Mouse (Mus musculus) megakaryocyte progenitor cell, adult 5-6 weeks (primary cell): ENCODE data around the gene Thbs3. TPM values are rescaled to one million over a fixed set of nuclear protein-coding genes. Genes with fewer than 3 reads are reported as not detected.

Experiments used
- ATAC-seq: replicated peaks from 2 replicates; pipeline ENCODE4 v1.8.0; 2016; ENCODE audit warnings: mild to moderate bottlenecking, moderate TSS enrichment, inconsistent platforms; ENCODE audit not compliant: poor library complexity
- total RNA-seq, 2 experiments: library from RNA; stranded (forward) in 1 of 2; stranded (reverse) in 1 of 2; fragments of 157-497, 149-512 nt in 1 of 2; fragments of 200-1000 nt in 1 of 2; gene quantifications; 2 replicates each; pipeline versions ENCODE4 v1.2.3 to v1.2.4; 2015 to 2017

Gene Thbs3
- total RNA-seq, 2 experiments from 2014 or later = 0.42 TPM; not detected in 1

- ATAC-seq = peak; percentile 78
Observed at GRCm38 (mm10) chr3:89246261-89247100, 31.5 kb downstream of the Thbs3 start, which contains the start of gene Trim46. TSS of gene Trim46 (minus strand) at chr3:89246309.

GRCm38 (mm10) chr3:89247466-89247865 is 32.5 kb downstream of the Thbs3 start:
- no peak for ATAC-seq

- peak; percentile 29; the same call in 1 of the 2 replicates for ATAC-seq
Observed at GRCm38 (mm10) chr3:89250435-89251040, 35.6 kb downstream of the Thbs3 start.

GRCm38 (mm10) chr3:89251365-89251895 is 36.5 kb downstream of the Thbs3 start:
- ATAC-seq = peak; percentile 70

GRCm38 (mm10) chr3:89254994-89255393 is 40.0 kb downstream of the Thbs3 start:
- peak; percentile 49 for ATAC-seq

GRCm38 (mm10) chr3:89256177-89256576 is 41.2 kb downstream of the Thbs3 start:
- ATAC-seq = no peak

- ATAC-seq = no peak
Observed at GRCm38 (mm10) chr3:89259076-89259475, 44.1 kb downstream of the Thbs3 start, which contains the start of gene Dpm3. TSS of gene Dpm3 (plus strand) at chr3:89259358.

- ATAC-seq = no peak
Observed at GRCm38 (mm10) chr3:89260211-89260610, 45.2 kb downstream of the Thbs3 start.

GRCm38 (mm10) chr3:89262417-89262816 is 47.4 kb downstream of the Thbs3 start:
- no peak for ATAC-seq

- ATAC-seq = peak; percentile 85
Observed at GRCm38 (mm10) chr3:89266439-89266893, 51.5 kb downstream of the Thbs3 start.

- no peak for ATAC-seq
Observed at GRCm38 (mm10) chr3:89268916-89269315, 53.9 kb downstream of the Thbs3 start.

- ATAC-seq = peak; percentile 72
Observed at GRCm38 (mm10) chr3:89270051-89270755, 55.2 kb downstream of the Thbs3 start, which contains the start of gene Slc50a1. TSS of gene Slc50a1 (minus strand) at chr3:89270570.

GRCm38 (mm10) chr3:89270891-89271290 is 55.9 kb downstream of the Thbs3 start:
- no peak for ATAC-seq

GRCm38 (mm10) chr3:89271760-89272159 is 56.8 kb downstream of the Thbs3 start:
- no peak for ATAC-seq

- no peak for ATAC-seq
Observed at GRCm38 (mm10) chr3:89276061-89276460, 61.1 kb downstream of the Thbs3 start.

Other genes starting within 250 kb of the Thbs3 start
- 21.6 and 23.4 TPM in 2 replicates for gene Rusc1, start 121.9 kb upstream of the Thbs3 start, total RNA-seq (2015)
- gene Rusc1, start 121.9 kb upstream of the Thbs3 start, total RNA-seq (2017) = 16.4 and 18.2 TPM in 2 replicates
- gene Gm43738, start 114.1 kb upstream of the Thbs3 start, total RNA-seq (2015) = not detected in 2 replicates
- gene Gm43738, start 114.1 kb upstream of the Thbs3 start, total RNA-seq (2017) = not detected in 2 replicates
- gene Fdps, start 113.2 kb upstream of the Thbs3 start, total RNA-seq (2015) = 99.4 and 118 TPM in 2 replicates
- 238 and 251 TPM in 2 replicates for gene Fdps, start 113.2 kb upstream of the Thbs3 start, total RNA-seq (2017)
- gene Pklr, start 79.0 kb upstream of the Thbs3 start, total RNA-seq (2015) = 8.0 and 12.1 TPM in 2 replicates
- 9.6 and 16.7 TPM in 2 replicates for gene Pklr, start 79.0 kb upstream of the Thbs3 start, total RNA-seq (2017)
- 0.24 and 0.42 TPM in 2 replicates for gene Hcn3, start 55.0 kb upstream of the Thbs3 start, total RNA-seq (2015)
- gene Hcn3, start 55.0 kb upstream of the Thbs3 start, total RNA-seq (2017) = 0.27 and 0.67 TPM in 2 replicates
- gene Clk2, start 50.4 kb upstream of the Thbs3 start, total RNA-seq (2015) = 51.1 and 53.8 TPM in 2 replicates
- gene Clk2, start 50.4 kb upstream of the Thbs3 start, total RNA-seq (2017) = 69.3 and 75.9 TPM in 2 replicates
- 92.5 and 93.9 TPM in 2 replicates for gene Scamp3, start 37.7 kb upstream of the Thbs3 start, total RNA-seq (2015)
- 33.4 and 37.2 TPM in 2 replicates for gene Scamp3, start 37.7 kb upstream of the Thbs3 start, total RNA-seq (2017)
- gene Fam189b, start 32.0 kb upstream of the Thbs3 start, total RNA-seq (2015) = 14.3 and 18.0 TPM in 2 replicates
- gene Fam189b, start 32.0 kb upstream of the Thbs3 start, total RNA-seq (2017) = 2.3 and 5.2 TPM in 2 replicates
- gene Gba, start 12.3 kb upstream of the Thbs3 start, total RNA-seq (2015) = 52.8 and 60.0 TPM in 2 replicates
- 51.4 and 55.8 TPM in 2 replicates for gene Gba, start 12.3 kb upstream of the Thbs3 start, total RNA-seq (2017)
- 70.4 and 95.6 TPM in 2 replicates for gene Mtx1, start 11.9 kb downstream of the Thbs3 start, total RNA-seq (2015)
- gene Mtx1, start 11.9 kb downstream of the Thbs3 start, total RNA-seq (2017) = 66.1 and 95.2 TPM in 2 replicates
- gene Muc1, start 13.9 kb downstream of the Thbs3 start, total RNA-seq (2015) = 0.44 TPM in 1 of 2 replicates, not detected in the other
- gene Muc1, start 13.9 kb downstream of the Thbs3 start, total RNA-seq (2017) = not detected in 2 replicates
- 284 and 290 TPM in 2 replicates for gene Krtcap2, start 30.8 kb downstream of the Thbs3 start, total RNA-seq (2015)
- 294 and 304 TPM in 2 replicates for gene Krtcap2, start 30.8 kb downstream of the Thbs3 start, total RNA-seq (2017)
- gene Trim46, start 31.1 kb downstream of the Thbs3 start, total RNA-seq (2015) = 1.2 and 1.5 TPM in 2 replicates
- gene Trim46, start 31.1 kb downstream of the Thbs3 start, total RNA-seq (2017) = 0.12 and 0.91 TPM in 2 replicates
- gene Dpm3, start 44.2 kb downstream of the Thbs3 start, total RNA-seq (2015) = 84.4 and 101 TPM in 2 replicates
- 80.4 and 135 TPM in 2 replicates for gene Dpm3, start 44.2 kb downstream of the Thbs3 start, total RNA-seq (2017)
- gene Slc50a1, start 55.4 kb downstream of the Thbs3 start, total RNA-seq (2015) = 70.1 and 72.0 TPM in 2 replicates
- 49.4 and 65.0 TPM in 2 replicates for gene Slc50a1, start 55.4 kb downstream of the Thbs3 start, total RNA-seq (2017)
- gene Efna1, start 66.0 kb downstream of the Thbs3 start, total RNA-seq (2015) = 0.62 TPM in 1 of 2 replicates, not detected in the other
- 0.17 TPM in 1 of 2 replicates, not detected in the other for gene Efna1, start 66.0 kb downstream of the Thbs3 start, total RNA-seq (2017)
- gene Efna3, start 107.8 kb downstream of the Thbs3 start, total RNA-seq (2015) = not detected in 2 replicates
- gene Efna3, start 107.8 kb downstream of the Thbs3 start, total RNA-seq (2017) = not detected in 2 replicates
- gene Efna4, start 122.8 kb downstream of the Thbs3 start, total RNA-seq (2015) = 0.17 and 0.64 TPM in 2 replicates
- gene Efna4, start 122.8 kb downstream of the Thbs3 start, total RNA-seq (2017) = 0.27 TPM in 1 of 2 replicates, not detected in the other
- 35.8 and 53.0 TPM in 2 replicates for gene Adam15, start 134.8 kb downstream of the Thbs3 start, total RNA-seq (2015)
- 38.7 and 49.8 TPM in 2 replicates for gene Adam15, start 134.8 kb downstream of the Thbs3 start, total RNA-seq (2017)
- gene Dcst2, start 146.8 kb downstream of the Thbs3 start, total RNA-seq (2015) = not detected in 2 replicates
- gene Dcst2, start 146.8 kb downstream of the Thbs3 start, total RNA-seq (2017) = not detected in 2 replicates
- not detected in 2 replicates for gene Dcst1, start 150.1 kb downstream of the Thbs3 start, total RNA-seq (2015)
- gene Dcst1, start 150.1 kb downstream of the Thbs3 start, total RNA-seq (2017) = not detected in 2 replicates
- 3.8 and 5.7 TPM in 2 replicates for gene Zbtb7b, start 179.6 kb downstream of the Thbs3 start, total RNA-seq (2015)
- 9.1 and 17.4 TPM in 2 replicates for gene Zbtb7b, start 179.6 kb downstream of the Thbs3 start, total RNA-seq (2017)
- gene Lenep, start 187.6 kb downstream of the Thbs3 start, total RNA-seq (2015) = 1.5 and 2.7 TPM in 2 replicates
- 0.21 and 2.6 TPM in 2 replicates for gene Lenep, start 187.6 kb downstream of the Thbs3 start, total RNA-seq (2017)
- 9.4 and 11.3 TPM in 2 replicates for gene Flad1, start 196.7 kb downstream of the Thbs3 start, total RNA-seq (2015)
- 12.5 and 18.7 TPM in 2 replicates for gene Flad1, start 196.7 kb downstream of the Thbs3 start, total RNA-seq (2017)
- gene Cks1b, start 203.2 kb downstream of the Thbs3 start, total RNA-seq (2015) = 268 TPM in 2 replicates
- 171 and 192 TPM in 2 replicates for gene Cks1b, start 203.2 kb downstream of the Thbs3 start, total RNA-seq (2017)
- 41.4 and 42.8 TPM in 2 replicates for gene Shc1, start 203.3 kb downstream of the Thbs3 start, total RNA-seq (2015)
- 49.6 and 52.8 TPM in 2 replicates for gene Shc1, start 203.3 kb downstream of the Thbs3 start, total RNA-seq (2017)
- gene Pygo2, start 215.0 kb downstream of the Thbs3 start, total RNA-seq (2015) = 18.9 and 25.2 TPM in 2 replicates
- 11.8 and 12.8 TPM in 2 replicates for gene Pygo2, start 215.0 kb downstream of the Thbs3 start, total RNA-seq (2017)
- gene Pbxip1, start 221.5 kb downstream of the Thbs3 start, total RNA-seq (2015) = 5.2 and 6.1 TPM in 2 replicates
- gene Pbxip1, start 221.5 kb downstream of the Thbs3 start, total RNA-seq (2017) = 13.4 and 15.0 TPM in 2 replicates
- gene Pmvk, start 239.4 kb downstream of the Thbs3 start, total RNA-seq (2015) = 14.7 and 14.8 TPM in 2 replicates
- 18.8 and 25.3 TPM in 2 replicates for gene Pmvk, start 239.4 kb downstream of the Thbs3 start, total RNA-seq (2017)